Mouse (Mus musculus): ENCODE measurements around the gene Kifc3. TPM values are rescaled to one million over a fixed set of nuclear protein-coding genes. Genes with fewer than 3 reads are reported as not detected.
"Not testable (repeated sequence)": the region's sequence is repeated elsewhere in the genome, so short reads cannot be mapped to it uniquely, and the experiment has no call there.

Kifc3 gene
- polyA plus RNA-seq, 2 experiments, result 12.7 to 25.9 TPM

DNA sequence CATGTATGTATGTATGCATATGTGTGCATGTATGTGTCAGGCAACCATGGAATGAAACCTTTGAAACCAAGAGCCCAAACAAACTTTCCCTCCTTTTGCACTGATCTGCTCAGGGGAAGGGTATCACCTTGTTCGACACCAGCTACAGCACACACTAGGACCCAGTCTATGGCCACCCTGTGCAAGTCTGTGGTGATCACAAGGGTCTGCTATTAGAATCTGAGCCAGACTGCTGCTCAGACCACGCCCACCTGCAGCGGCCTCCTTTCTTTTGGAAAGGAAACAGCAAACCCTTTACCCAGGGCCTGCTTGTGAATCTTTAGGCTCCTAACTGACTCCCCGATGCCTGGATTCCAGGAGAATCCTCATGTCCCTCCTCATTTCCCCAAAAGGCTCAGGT is 41.2 kb upstream of the Kifc3 start:
- WGBS, result 57% methylated on average over 4 of the region's 4 CpGs
- Histone ChIP-seq H3K27me3 (ENCODE audit: control insufficient read depth, insufficient read depth, low read length) (no peaks in the 10 kb centered on the region), H3K4me2 (replicated peaks; ENCODE audit: low read depth, low read length, severe bottlenecking) (no peak overlapping the region), H3K4me1 (ENCODE audit: control insufficient read depth, insufficient read depth, low read length) (no peaks in the 10 kb centered on the region), H3K36me3 (ENCODE audit: control insufficient read depth, insufficient read depth, low read length) (no peaks in the 10 kb centered on the region), H3K27ac (replicated peaks; ENCODE audit: low read depth, low read length) (no peak overlapping the region), H3K9me3 (ENCODE audit: control insufficient read depth, low read length) (no peaks in the 10 kb centered on the region), H3K4me3 (replicated peaks; ENCODE audit: low read length) (no peak overlapping the region), H3K9ac (ENCODE audit: low read depth, low read length, severe bottlenecking) (no peak overlapping the region)
- ATAC-seq (ENCODE audit: low FRiP score, low read depth), result no peak
- DNase-seq (ENCODE audit: low spot score), result no peak
- TF ChIP-seq POLR2A (IDR thresholded peaks at IDR 0.05; ENCODE audit: borderline replicate concordance, extremely low read depth, insufficient read depth, insufficient read length), result no peak

DNA sequence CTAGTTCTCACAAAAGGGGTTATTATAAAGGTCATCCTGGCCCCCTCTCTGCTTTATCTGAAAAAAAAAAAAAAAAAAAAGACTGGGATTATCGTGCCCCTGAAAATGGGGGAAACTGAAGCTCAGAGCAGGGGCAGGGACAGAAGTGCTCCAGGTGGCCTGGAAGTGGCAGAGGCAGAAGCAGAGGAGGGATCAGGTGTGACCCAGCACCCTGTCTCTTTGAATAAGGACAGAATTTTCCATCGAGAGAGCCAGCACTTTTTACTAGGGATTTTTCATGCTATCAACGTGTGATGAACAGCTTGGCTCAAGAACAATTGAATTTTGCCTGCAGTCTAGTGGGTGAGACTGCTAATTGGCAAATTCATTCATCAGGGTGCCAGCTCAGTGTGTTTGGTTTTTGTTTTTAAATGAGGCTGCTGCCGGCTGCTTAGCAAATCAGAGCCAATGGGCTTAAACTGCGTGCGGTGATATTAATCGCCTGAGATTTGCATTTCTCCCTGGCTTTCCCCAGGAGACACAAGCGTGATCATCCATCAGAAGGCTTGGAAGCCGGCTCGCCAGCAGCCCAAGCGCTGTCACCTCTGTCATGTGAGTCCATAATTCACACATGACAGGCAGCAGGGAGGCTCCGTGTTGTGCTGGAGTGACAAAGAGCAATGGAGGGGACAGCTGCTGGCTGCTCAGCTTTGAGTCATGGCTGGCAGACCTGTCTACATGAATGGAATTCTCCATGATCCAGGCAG is 40.4 kb upstream of the Kifc3 start:
- Histone ChIP-seq H3K4me1 (ENCODE audit: control insufficient read depth, insufficient read depth, low read length) (no peaks in the 10 kb centered on the region), H3K27ac (replicated peaks; ENCODE audit: low read depth, low read length) (no peak overlapping the region), H3K9me3 (ENCODE audit: control insufficient read depth, low read length) (no peaks in the 10 kb centered on the region), H3K4me2 (replicated peaks; ENCODE audit: low read depth, low read length, severe bottlenecking) (no peak overlapping the region), H3K36me3 (ENCODE audit: control insufficient read depth, insufficient read depth, low read length) (no peaks in the 10 kb centered on the region), H3K4me3 (replicated peaks; ENCODE audit: low read length) (no peak overlapping the region), H3K9ac (ENCODE audit: low read depth, low read length, severe bottlenecking) (no peak overlapping the region), H3K27me3 (ENCODE audit: control insufficient read depth, insufficient read depth, low read length) (no peaks in the 10 kb centered on the region)
- ATAC-seq (ENCODE audit: low FRiP score, low read depth), result peak; percentile 62; the same call in 1 of the 2 replicates
- no peak for TF ChIP-seq POLR2A (IDR thresholded peaks at IDR 0.05; ENCODE audit: borderline replicate concordance, extremely low read depth, insufficient read depth, insufficient read length)
- WGBS, result 33% methylated on average over 12 of the region's 12 CpGs
- DNase-seq (ENCODE audit: low spot score), result no peak

DNA sequence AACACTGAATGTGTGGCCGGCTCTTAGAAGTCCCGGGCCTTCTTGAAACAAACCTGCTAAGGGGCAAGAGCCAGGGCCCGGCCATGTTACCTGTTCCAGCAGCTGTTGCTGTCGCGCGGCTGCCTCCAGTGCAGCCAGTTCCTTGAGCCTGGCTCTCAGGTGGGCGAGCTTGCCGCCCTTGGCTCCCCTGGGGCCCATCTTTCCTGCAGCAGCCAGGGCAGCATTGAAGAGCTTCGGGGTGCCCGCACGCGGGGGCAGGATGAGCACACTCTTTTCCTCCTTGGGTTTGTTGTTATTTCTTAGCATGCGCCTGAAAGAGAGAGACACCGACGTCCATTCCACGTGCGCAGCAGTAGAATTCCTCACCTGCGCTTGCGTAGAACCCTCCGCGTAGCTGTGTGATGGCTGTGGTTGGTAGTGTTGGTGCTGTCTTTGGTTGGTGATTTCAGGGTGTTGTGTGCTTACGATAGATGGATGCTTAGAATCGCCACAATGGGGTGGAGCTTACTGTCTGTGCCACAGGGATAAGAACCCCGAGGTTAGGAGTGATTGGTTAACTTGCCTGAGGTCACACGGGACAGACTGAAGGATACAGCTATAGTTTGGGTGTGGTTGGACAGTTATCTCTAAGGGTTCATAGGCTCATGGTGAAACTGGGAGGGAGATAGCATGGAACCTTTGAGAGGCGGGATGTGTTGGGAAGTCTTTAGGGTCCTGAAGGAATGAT is 39.6 kb upstream of the Kifc3 start:
- Histone ChIP-seq H3K27ac (replicated peaks; ENCODE audit: low read depth, low read length) (no peak overlapping the region), H3K4me1 (ENCODE audit: control insufficient read depth, insufficient read depth, low read length) (no peaks in the 10 kb centered on the region), H3K36me3 (ENCODE audit: control insufficient read depth, insufficient read depth, low read length) (no peaks in the 10 kb centered on the region), H3K27me3 (ENCODE audit: control insufficient read depth, insufficient read depth, low read length) (no peaks in the 10 kb centered on the region), H3K4me2 (replicated peaks; ENCODE audit: low read depth, low read length, severe bottlenecking) (no peak overlapping the region), H3K9me3 (ENCODE audit: control insufficient read depth, low read length) (no peaks in the 10 kb centered on the region), H3K9ac (ENCODE audit: low read depth, low read length, severe bottlenecking) (no peak overlapping the region), H3K4me3 (replicated peaks; ENCODE audit: low read length) (no peak overlapping the region)
- no peak for ATAC-seq (ENCODE audit: low FRiP score, low read depth)
- DNase-seq (ENCODE audit: low spot score), result no peak
- no peak for TF ChIP-seq POLR2A (IDR thresholded peaks at IDR 0.05; ENCODE audit: borderline replicate concordance, extremely low read depth, insufficient read depth, insufficient read length)
- 84% methylated on average over 26 of the region's 26 CpGs for WGBS

DNA sequence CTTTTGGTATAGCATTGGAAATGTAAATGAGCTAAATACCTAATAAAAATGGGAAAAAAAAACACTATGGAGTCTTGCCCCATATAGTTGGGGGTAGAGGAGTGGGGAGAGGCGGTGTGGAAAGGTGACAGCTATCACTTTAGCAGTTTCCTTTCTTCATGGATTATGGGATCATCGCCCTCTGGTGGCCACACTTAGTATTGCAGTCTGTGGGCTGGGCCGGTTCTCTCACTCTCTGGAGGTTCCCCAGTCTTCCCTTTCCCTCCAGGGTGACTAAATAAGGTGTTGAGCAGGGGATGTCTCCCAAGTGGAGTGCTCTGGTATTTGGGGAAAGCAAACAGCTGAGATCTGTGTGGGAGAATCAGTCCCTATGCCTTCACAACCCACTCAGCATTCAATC is 33.1 kb upstream of the Kifc3 start:
- no peak for TF ChIP-seq POLR2A (IDR thresholded peaks at IDR 0.05; ENCODE audit: borderline replicate concordance, extremely low read depth, insufficient read depth, insufficient read length)

DNA sequence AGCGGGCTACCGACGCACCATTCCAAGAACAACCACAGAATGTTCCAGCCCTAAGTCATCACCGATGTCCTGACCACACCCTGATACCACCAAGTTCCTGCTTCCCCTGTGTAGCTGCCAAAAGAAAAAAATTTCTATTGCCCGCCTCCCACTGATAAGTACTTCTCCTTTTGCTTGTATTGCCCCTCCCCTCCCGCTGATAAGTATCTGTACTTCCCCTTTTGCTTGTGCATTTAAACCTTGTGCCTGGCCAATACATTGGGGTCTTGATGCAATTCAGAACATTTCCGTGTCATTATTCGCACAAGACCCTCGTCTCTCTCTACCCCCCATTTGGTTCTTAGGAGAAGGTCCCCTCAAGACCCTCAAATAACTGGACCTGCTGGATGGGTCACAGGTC is 27.5 kb upstream of the Kifc3 start:
- not testable (repeated sequence) for ATAC-seq (ENCODE audit: low FRiP score, low read depth); H3K27ac ChIP-seq (replicated peaks; ENCODE audit: low read depth, low read length); H3K4me3 ChIP-seq (replicated peaks; ENCODE audit: low read length); H3K9ac ChIP-seq (ENCODE audit: low read depth, low read length, severe bottlenecking); H3K4me1 ChIP-seq (ENCODE audit: control insufficient read depth, insufficient read depth, low read length); H3K4me2 ChIP-seq (replicated peaks; ENCODE audit: low read depth, low read length, severe bottlenecking); H3K36me3 ChIP-seq (ENCODE audit: control insufficient read depth, insufficient read depth, low read length); H3K9me3 ChIP-seq (ENCODE audit: control insufficient read depth, low read length); H3K27me3 ChIP-seq (ENCODE audit: control insufficient read depth, insufficient read depth, low read length); DNase-seq (ENCODE audit: low spot score)
- 91% methylated on average over 9 of the region's 9 CpGs for WGBS

More for the DNA sequence above, 33.1 kb upstream of the Kifc3 start:
- H3K36me3 ChIP-seq (ENCODE audit: control insufficient read depth, insufficient read depth, low read length), result no peaks in the 10 kb centered on the region
- H3K4me1 ChIP-seq (ENCODE audit: control insufficient read depth, insufficient read depth, low read length), result no peaks in the 10 kb centered on the region
- no peak overlapping the region for H3K27ac ChIP-seq (replicated peaks; ENCODE audit: low read depth, low read length)
- no peak overlapping the region for H3K4me2 ChIP-seq (replicated peaks; ENCODE audit: low read depth, low read length, severe bottlenecking)
- no peak overlapping the region for H3K4me3 ChIP-seq (replicated peaks; ENCODE audit: low read length)
- whole genome bisulfite sequencing, result 9% methylated on average over 3 of the region's 3 CpGs
- H3K9ac ChIP-seq (ENCODE audit: low read depth, low read length, severe bottlenecking), result no peak overlapping the region
- no peaks in the 10 kb centered on the region for H3K27me3 ChIP-seq (ENCODE audit: control insufficient read depth, insufficient read depth, low read length)
- DNase-seq (ENCODE audit: low spot score) (peak; percentile 57), ATAC-seq (ENCODE audit: low FRiP score, low read depth) (no peak)
- H3K9me3 ChIP-seq (ENCODE audit: control insufficient read depth, low read length), result no peaks in the 10 kb centered on the region

Measured in limb, embryonic 14.5 days (tissue).